Mouse (Mus musculus): Measurements from ENCODE around the gene Mrpl22. TPM values are rescaled to one million over a fixed set of nuclear protein-coding genes. Genes with fewer than 3 reads are reported as not detected.
"Not testable (repeated sequence)": the region's sequence is repeated elsewhere in the genome, so short reads cannot be mapped to it uniquely, and the experiment has no call there.

The Mrpl22 gene
- polyA plus RNA-seq, 1 experiment from 2014 or later: 128 TPM

DNA sequence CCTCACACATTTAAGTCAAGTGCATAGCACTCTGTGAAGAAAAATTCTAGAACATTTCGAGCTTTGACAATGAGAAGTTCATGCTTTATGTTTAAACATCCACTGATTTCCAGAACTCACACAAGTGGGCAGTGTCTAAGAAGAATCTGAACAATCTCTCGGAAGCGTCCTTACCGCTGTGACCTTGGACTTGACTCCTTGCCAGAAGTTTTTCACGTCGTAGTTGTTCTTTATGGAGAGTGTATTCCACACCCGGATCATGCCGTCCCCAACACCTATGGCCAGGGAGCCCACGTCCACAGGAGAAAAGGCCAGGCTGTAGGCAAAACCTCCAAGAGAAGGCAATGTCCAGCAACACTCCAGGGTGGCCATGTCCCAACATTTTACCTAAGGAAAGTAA is 16.0 kb upstream of the Mrpl22 start:
- H3K4me2 ChIP-seq: no peak overlapping the region
- H3K9ac ChIP-seq: no peak overlapping the region
- DNase-seq (no peak), ATAC-seq (ENCODE audit: insufficient read depth) (no peak)
- TF ChIP-seq CTCF (IDR thresholded peaks at IDR 0.05; ENCODE audit: low read depth): no peak
- no peak overlapping the region for H3K4me3 ChIP-seq (ENCODE audit: low read depth, low read length)
- H3K4me1 ChIP-seq (ENCODE audit: insufficient read depth): no peaks in the 10 kb centered on the region
- no peaks in the 10 kb centered on the region for H3K27me3 ChIP-seq (ENCODE audit: insufficient read depth, low read length)
- WGBS: 82% methylated on average over 9 of the region's 9 CpGs
- no peaks in the 10 kb centered on the region for H3K9me3 ChIP-seq (ENCODE audit: low read depth, low read length)
- peaks cover 72% of the 10 kb centered on the region for H3K36me3 ChIP-seq (ENCODE audit: insufficient read depth)
- H3K27ac ChIP-seq (ENCODE audit: low read depth): no peak overlapping the region

DNA sequence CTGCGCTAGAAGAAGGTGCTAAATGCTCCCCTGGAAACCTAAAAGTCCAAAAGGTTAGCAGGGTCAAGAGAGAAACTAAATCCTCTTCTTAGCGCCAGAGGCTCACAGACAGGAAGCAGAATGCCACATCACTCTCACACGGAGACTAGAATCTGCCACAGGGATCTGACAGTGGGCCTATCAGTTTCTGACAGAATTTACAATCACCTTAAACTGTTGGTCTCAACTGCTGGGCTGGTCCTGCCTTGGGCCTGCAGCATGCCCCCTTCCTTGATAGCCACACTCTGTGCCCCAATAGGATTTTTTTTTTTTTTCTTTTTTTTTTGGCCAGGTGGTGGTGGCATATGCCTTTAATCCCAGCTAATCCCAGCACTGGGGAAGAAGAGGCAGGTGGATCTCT is 14.6 kb upstream of the Mrpl22 start:
- Histone ChIP-seq H3K27me3 (ENCODE audit: insufficient read depth, low read length) (no peaks in the 10 kb centered on the region), H3K27ac (ENCODE audit: low read depth) (no peak overlapping the region), H3K4me3 (ENCODE audit: low read depth, low read length) (no peak overlapping the region), H3K36me3 (ENCODE audit: insufficient read depth) (peaks cover 76% of the 10 kb centered on the region), H3K9ac (no peak overlapping the region), H3K4me1 (ENCODE audit: insufficient read depth) (no peaks in the 10 kb centered on the region), H3K9me3 (ENCODE audit: low read depth, low read length) (no peaks in the 10 kb centered on the region), H3K4me2 (no peak overlapping the region)
- DNase-seq (no peak), ATAC-seq (ENCODE audit: insufficient read depth) (no peak)
- no peak for TF ChIP-seq CTCF (IDR thresholded peaks at IDR 0.05; ENCODE audit: low read depth)
- 73% methylated on average over 3 of the region's 3 CpGs for WGBS

DNA sequence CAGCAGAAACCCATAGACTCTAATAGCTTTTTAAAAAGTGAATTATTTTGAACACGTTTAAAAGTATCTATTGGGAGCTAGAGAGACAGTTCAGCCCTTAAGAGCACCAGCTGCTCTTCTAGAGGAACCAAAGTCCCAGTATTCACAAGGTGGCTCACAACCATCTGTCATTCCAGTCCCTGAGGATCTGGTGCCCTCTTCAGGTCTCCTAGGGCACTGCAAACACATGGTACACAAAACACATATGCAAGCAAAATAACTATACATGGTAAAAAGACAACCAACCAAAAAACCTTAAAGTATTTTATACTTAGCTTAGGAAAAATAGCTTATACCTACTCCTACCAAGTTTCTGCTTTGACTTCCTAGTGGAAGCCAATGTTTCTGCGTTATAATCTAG is 6.4 kb upstream of the Mrpl22 start:
- Histone ChIP-seq H3K9me3 (ENCODE audit: low read depth, low read length) (no peaks in the 10 kb centered on the region), H3K4me2 (no peak overlapping the region), H3K36me3 (ENCODE audit: insufficient read depth) (peaks cover 58% of the 10 kb centered on the region), H3K4me1 (ENCODE audit: insufficient read depth) (peaks cover 4% of the 10 kb centered on the region), H3K4me3 (ENCODE audit: low read depth, low read length) (no peak overlapping the region), H3K9ac (no peak overlapping the region), H3K27ac (ENCODE audit: low read depth) (no peak overlapping the region), H3K27me3 (ENCODE audit: insufficient read depth, low read length) (no peaks in the 10 kb centered on the region)
- 91% methylated on average over 2 of the region's 2 CpGs for WGBS
- TF ChIP-seq CTCF (IDR thresholded peaks at IDR 0.05; ENCODE audit: low read depth): peak; percentile 22; the same call in 1 of the 2 replicates
- DNase-seq: no peak
- ATAC-seq (ENCODE audit: insufficient read depth): no peak

GRCm38 (mm10) chr11:58167822-58168166 is 3.7 kb upstream of the Mrpl22 start:
- Histone ChIP-seq H3K9ac (peak overlapping the region; percentile 79), H3K4me1 (ENCODE audit: insufficient read depth) (peaks cover 4% of the 10 kb centered on the region), H3K4me3 (ENCODE audit: low read depth, low read length) (peak overlapping the region; percentile 93), H3K4me2 (peak overlapping the region; percentile 75), H3K27me3 (ENCODE audit: insufficient read depth, low read length) (no peaks in the 10 kb centered on the region), H3K36me3 (ENCODE audit: insufficient read depth) (peaks cover 35% of the 10 kb centered on the region), H3K9me3 (ENCODE audit: low read depth, low read length) (no peaks in the 10 kb centered on the region), H3K27ac (ENCODE audit: low read depth) (no peak overlapping the region)
- DNase-seq: no peak
- WGBS: 0% methylated on average over 8 of the region's 8 CpGs
- no peak for TF ChIP-seq CTCF (IDR thresholded peaks at IDR 0.05; ENCODE audit: low read depth)
- no peak for ATAC-seq (ENCODE audit: insufficient read depth)

DNA sequence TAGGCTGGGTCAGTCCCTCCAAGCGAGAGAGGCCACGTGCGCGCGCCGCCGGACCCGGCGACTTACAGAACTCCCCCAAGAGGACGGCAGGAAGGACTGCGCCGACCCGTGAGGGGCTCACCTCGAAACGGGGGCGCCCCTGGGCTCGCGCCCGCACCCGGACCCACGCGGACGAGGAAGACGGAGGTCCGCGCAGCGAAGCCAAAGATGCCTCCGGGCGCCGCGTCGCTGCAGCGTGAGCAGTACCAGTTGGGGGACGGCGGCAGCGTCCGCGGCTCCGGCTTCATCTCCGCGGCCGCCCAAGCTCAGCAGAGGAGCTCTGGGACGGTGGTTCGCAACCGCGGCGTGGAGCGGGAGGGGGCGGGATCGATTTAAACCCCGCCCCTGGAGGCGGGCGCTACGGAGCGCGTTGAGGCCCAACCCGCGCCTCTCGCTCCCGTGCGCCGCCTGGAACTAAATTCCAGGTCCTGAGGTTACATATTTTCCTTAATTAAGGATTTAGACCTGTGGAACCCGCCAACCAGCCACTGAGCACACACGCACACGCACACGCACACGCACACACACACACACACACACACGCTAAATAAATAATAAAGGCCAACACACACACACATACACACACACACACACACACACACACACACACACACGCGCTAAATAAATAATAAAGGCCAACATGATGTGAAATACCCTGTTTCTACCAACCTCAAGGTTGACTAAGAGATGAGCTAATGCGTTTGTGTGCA is 3.1 kb upstream of the Mrpl22 start, which contains the start of gene Gemin5:
Gemin5 (minus strand) TSS at position 373 of the 749 bp plus-strand sequence.
- DNase-seq (peak; percentile 93), ATAC-seq (ENCODE audit: insufficient read depth) (peak; percentile 84)
- Histone ChIP-seq H3K9ac (peak within 1 kb of the TSS; percentile 79), H3K4me3 (ENCODE audit: low read depth, low read length) (peak within 1 kb of the TSS; percentile 93), H3K4me2 (peak within 1 kb of the TSS; percentile 75), H3K36me3 (ENCODE audit: insufficient read depth) (peaks cover 35% of the 10 kb centered on the region), H3K27me3 (ENCODE audit: insufficient read depth, low read length) (no peaks in the 10 kb centered on the region), H3K9me3 (ENCODE audit: low read depth, low read length) (no peaks in the 10 kb centered on the region), H3K4me1 (ENCODE audit: insufficient read depth) (peaks cover 4% of the 10 kb centered on the region), H3K27ac (ENCODE audit: low read depth) (peak within 1 kb of the TSS; percentile 78)
- TF ChIP-seq CTCF (IDR thresholded peaks at IDR 0.05; ENCODE audit: low read depth): 0 out of 2 replicates have a peak, but pooled peaks have one; percentile 20
- WGBS: 1% methylated on average over 71 of the region's 71 CpGs

DNA sequence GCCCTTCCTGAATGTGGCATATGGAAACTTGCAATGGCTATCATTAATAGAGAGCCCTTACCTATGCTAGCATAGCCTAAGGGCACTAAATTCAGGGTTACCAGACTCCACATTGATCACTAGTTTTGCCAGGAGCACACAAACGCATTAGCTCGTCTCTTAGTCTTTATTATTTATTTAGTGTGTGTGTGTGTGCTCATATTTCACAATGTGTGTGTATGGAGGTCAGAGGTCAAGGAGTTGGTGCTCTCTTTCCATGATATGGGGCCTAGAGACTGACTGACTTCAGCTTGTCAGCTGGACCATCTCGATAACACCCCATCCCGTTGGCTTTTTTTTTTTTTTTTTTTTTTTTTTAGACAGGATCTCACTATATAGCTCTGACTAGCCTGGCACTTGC is 1.8 kb upstream of the Mrpl22 start:
- Histone ChIP-seq H3K27ac (ENCODE audit: low read depth) (no peak overlapping the region), H3K9ac (no peak overlapping the region), H3K9me3 (ENCODE audit: low read depth, low read length) (no peaks in the 10 kb centered on the region), H3K27me3 (ENCODE audit: insufficient read depth, low read length) (no peaks in the 10 kb centered on the region), H3K4me1 (ENCODE audit: insufficient read depth) (peaks cover 4% of the 10 kb centered on the region), H3K4me3 (ENCODE audit: low read depth, low read length) (no peak overlapping the region), H3K4me2 (no peak overlapping the region), H3K36me3 (ENCODE audit: insufficient read depth) (peaks cover 32% of the 10 kb centered on the region)
- DNase-seq: no peak
- TF ChIP-seq CTCF (IDR thresholded peaks at IDR 0.05; ENCODE audit: low read depth): no peak
- no peak for ATAC-seq (ENCODE audit: insufficient read depth)
- WGBS: 41% methylated on average over 4 of the region's 4 CpGs

- Histone ChIP-seq H3K4me3 (ENCODE audit: low read depth, low read length) (no peak overlapping the region), H3K9ac (no peak overlapping the region), H3K36me3 (ENCODE audit: insufficient read depth) (peaks cover 41% of the 10 kb centered on the region), H3K4me1 (ENCODE audit: insufficient read depth) (no peaks in the 10 kb centered on the region), H3K9me3 (ENCODE audit: low read depth, low read length) (no peaks in the 10 kb centered on the region), H3K27me3 (ENCODE audit: insufficient read depth, low read length) (no peaks in the 10 kb centered on the region), H3K4me2 (no peak overlapping the region), H3K27ac (ENCODE audit: low read depth) (no peak overlapping the region)
- 24% methylated on average over 3 of the region's 3 CpGs for WGBS
- ATAC-seq (ENCODE audit: insufficient read depth) (no peak), DNase-seq (peak; percentile 94)
- peak; percentile 84 for TF ChIP-seq CTCF (IDR thresholded peaks at IDR 0.05; ENCODE audit: low read depth)
Observed at GRCm38 (mm10) chr11:58179563-58179962, 8.1 kb downstream of the Mrpl22 start.

GRCm38 (mm10) chr11:58179986-58180385 is 8.5 kb downstream of the Mrpl22 start:
- H3K4me3 ChIP-seq (ENCODE audit: low read depth, low read length); H3K9ac ChIP-seq; H3K9me3 ChIP-seq (ENCODE audit: low read depth, low read length); H3K27me3 ChIP-seq (ENCODE audit: insufficient read depth, low read length); DNase-seq; H3K4me2 ChIP-seq; ATAC-seq (ENCODE audit: insufficient read depth); H3K4me1 ChIP-seq (ENCODE audit: insufficient read depth); H3K27ac ChIP-seq (ENCODE audit: low read depth): not testable (repeated sequence)
- 88% methylated on average over 6 of the region's 6 CpGs for WGBS
- H3K36me3 ChIP-seq (ENCODE audit: insufficient read depth): peaks cover 38% of the 10 kb centered on the region
